Mouse (Mus musculus) left cerebral cortex, adult 8-10 months (tissue): ENCODE measurements at regions not wholly inside any gene's neighbourhood (a gene's known extent, or its start where the extent isn't known, plus 50 kb on each side); places are given as distances from the start of the nearest gene placed in this dataset.
"Not testable (repeated sequence)": the region's sequence is repeated elsewhere in the genome, so short reads cannot be mapped to it uniquely, and the experiment has no call there.

Source experiments
- DNase-seq, 2 experiments: peaks; one replicate each; pipeline ENCODE4 v3.0.0; 2022; ENCODE audit warnings: low spot score in 2 of 2

DNA sequence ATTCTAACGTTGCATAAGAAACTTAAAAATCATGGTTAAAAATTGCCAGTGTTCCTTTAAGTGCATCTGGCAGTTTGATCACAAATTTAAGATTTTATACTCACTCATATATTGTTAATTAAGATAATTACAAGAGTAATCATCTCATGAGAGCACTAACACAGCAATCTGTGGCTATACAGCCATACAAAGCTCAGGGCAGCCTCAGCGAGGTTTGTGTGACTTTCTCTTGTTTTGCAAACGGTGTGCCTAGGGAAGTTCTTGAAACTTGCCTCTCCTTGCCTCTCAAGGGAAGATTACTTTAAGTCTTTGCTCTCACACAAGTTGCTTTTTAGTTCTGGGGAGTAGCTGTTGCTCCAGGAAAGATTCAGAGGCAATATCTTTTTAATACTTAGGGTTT lies 58.1 kb upstream of the Slc1a4 start:
- DNase-seq, result no peak

DNA sequence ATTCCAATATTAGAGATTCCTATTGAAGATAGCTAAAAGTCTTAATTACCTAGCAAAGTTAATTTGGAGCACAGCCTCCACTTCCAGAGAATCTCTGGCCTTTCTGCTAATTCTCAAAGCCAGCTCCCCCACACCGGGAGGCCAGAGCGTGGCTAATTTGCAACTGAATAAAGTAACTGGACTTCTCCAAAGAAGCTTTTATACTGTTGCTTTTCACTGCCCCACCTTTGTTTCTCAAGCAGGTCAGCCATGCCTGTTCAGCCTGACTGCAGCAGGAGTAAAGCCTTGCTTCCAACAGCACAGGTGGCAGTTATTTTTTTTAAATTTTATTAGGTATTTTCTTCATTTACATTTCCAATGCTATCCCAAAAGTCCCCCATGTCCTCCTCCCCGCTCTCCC lies 60.8 kb upstream of the Slc1a4 start:
- not testable (repeated sequence) for DNase-seq

DNA sequence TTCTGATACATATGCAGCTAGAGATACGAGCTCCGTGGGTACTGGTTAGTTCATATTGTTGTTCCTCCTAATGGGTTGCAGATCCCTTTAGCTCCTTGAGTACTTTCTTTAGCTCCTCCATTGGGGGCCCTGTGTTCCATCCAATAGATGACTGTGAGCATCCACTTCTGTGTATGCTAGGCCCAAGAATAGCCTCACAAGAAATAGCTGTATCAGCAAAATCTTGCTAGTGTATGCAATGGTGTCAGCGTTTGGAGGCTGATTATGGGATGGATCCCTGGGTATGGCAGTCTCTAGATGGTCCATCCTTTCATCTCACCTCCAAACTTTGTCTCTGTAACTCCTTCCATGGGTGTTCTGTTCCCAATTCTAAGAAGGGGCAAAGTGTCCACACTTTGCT lies 61.3 kb upstream of the Slc1a4 start:
- not testable (repeated sequence) for DNase-seq

DNA sequence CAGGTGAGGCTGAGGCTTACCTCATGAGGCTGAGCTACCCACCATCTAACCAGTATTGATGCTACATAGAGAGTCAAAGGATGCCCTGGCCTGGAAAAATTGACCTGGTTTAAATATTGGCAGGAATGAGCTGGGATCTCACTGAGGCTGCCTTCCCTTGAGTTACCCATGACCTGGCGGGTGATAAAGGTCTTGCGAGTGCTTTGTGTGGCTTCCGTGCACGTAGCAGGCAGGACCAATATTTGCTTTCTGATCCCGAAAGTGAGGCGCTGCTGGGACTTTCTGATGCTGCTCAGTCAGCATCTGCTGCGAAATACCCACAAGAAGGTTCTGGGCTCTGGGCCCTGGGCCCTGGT lies 63.3 kb upstream of the Slc1a4 start:
- DNase-seq, result no peak

DNA sequence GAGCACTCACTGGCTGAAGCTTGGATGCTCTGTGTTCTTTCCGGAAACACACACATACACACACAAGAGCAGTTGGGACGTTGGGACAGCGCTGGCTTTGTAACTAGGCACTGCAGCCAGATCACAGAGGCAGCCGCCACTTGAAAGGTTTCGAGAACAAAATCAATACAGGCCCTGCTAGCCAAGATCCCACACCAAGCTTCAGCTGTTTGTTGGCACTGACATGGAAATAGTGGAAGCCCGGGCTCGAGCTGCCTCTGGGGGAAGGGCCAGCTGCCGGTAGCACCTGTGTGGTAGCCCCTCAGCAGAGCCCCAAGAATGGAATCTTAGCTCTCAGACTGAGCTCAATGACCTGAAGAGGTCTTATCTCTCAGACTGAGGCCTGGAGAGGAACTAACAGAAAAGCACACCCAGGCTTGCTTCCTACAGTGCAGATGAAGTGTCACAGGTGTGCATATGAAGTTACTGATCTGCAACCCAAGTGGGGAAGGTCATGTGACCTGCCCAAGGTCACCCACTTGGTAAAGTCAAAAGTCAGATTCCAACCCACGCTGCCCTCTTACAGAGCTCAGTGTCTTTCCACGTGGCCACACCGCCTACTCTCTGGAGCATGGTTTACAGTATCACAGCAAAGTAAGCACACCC lies 63.8 kb upstream of the Slc1a4 start:
- DNase-seq, result peak in 1 of 2 experiments; percentile 61

DNA sequence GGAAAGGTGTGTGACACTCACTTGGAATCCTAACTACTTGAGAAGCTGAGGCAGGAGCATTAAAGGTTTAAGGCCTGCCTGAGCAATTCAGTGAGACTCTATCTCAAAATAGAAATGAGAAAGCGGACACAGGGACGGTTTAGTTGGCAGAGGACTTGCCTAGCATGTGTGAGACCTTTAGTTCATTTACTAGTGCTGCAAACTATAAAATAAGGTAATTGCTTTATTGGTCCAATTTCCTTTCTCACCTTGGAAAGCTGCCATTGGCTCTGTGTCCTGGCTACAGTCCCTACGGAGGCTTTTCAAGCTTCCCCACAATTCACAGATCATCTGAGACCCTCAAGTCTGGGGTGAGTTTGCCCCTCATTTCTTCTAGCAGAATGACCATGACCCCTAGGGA lies 64.4 kb upstream of the Slc1a4 start:
- DNase-seq, result no peak

DNA sequence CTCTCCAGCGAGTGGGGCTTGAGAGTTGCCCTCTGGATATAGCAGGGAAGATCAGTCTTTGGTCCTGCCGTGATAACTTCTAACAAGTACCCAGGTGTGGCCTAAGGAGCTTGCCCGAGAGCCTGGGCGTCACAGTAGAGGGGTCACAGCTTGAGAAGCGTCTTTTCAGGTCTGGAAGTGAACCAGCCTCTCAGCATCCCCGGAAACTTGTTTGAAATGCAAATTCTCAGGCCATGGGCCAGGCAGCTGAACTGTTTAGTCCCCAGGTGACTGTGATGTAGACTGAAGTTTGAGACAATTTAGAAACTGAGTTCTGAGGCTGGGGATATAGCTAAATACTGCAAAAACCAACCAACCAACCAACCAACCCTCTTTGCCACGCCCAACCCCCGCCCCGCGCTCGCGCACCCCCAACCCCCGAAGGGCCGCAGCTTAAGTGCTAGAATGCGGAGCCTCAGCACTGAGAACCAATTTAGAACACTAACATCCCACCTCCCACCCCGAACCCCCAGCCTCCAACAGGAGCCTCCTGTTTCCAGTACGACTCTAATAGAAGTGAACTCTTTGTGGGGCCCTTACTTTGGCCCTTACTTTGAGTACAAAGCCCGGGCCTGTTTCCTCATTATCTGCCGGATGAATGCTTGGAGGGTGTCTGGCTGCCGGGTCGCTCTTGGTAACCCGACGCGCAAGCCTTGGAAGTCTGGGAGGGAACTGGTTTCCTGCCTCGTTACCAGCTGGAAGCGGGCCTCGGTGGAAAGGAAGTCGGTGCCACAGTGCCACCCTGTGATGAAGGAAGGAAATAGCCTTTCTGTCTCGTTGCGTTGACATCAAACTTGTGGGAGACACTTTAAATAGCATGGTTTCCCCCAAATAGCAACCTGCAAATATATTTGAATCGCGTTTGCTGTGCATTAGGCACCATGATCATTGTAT lies 68.1 kb upstream of the Slc1a4 start:
- DNase-seq, result peak; percentile 53 to 55

DNA sequence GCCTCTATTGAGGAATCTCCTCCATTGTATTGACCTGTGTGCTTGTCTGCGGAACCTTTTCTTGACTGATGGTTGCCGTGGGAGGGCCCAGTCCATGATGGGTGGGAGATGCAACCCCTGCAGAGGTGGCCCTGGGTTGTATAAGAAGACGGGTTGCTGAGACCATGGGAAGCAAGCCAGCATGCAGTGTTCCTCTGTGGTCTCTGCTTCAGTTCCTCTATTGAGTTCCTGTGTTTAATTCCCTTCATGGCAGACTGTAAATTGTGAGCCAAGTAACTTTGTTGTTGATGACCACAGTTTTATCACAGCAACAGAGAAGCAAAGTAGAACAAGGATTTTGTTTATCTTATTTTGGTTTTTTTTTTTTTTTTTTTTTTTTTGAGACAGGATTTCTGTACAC lies 70.9 kb upstream of the Slc1a4 start:
- DNase-seq, result no peak

DNA sequence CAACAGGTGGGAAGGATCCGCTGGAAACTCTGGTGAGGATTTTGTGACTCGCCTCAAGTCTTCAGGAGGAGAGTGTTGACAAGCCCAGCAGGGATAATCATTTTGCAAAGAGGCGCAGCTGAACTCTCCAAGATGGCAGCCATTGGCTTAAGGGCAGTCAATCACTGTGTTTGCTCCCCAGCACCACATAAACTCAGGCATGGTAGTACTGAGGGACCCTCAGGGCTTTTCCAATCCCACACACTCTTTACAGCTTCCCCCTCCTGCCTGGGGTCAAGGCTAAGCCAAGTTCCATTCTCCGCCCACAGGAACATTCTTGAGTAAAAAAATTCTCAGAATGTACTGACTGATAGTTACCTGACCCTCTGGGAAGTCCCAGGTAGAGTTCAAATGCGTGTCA lies 72.0 kb upstream of the Slc1a4 start:
- no peak for DNase-seq

DNA sequence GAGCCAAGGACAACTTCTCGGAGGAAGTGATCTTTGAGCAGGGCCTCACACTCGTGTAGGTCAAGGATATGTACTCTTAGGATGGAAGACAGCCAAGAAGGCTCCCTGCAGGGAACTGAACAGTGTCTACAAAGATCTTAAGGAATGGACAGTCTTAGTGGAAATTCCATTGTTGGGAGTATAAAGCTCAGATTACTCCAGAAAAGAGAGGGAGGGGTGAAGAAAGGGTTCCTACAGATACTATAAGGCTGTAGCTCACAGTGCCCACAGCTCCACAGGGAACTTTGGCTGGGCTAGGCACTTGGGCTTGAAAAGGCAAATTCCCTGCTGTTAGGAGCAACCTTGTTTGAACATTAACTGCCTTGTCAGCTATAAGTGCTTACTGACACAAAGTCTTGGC lies 85.6 kb upstream of the Slc1a4 start:
- DNase-seq, result no peak

DNA sequence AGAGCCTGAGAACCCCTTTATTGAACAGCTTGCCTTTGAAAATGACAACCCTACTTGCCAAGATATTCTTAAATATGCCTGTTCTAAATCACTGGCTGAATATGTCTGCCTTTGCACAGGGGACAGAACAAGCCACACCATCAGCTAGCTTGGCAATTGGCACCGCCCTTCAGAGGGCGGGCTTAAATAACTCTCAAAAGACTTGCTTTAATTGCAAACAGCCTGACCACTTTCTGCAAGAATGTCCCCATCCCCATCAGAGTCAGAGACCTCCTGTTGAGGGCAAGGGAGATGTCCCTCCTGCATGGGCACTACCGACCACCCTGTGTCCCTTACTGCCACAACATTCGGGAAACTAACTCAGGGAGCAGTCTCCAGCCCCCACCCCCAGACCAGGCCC lies 88.4 kb upstream of the Slc1a4 start:
- no peak for DNase-seq

DNA sequence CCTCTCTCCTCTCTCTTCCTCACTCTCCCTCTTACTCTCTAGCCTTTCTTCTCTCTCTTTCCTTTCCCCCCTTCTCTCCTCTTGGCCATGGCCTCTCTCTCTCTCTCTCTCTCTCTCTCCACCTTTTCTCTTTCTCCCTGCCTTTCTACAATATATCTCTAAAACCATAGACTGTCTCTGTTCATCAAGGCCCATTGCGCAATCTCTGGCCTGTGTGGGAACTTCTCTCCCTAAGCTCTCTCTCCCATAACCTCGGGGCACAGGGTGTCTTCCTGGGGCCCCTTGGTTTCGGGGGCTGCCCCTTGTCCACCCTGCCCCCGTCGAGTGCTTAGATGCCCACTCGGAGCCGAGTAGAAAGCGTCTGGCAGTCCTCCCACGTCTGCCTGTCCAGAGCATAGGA lies 103.5 kb upstream of the Slc1a4 start:
- DNase-seq, result no peak

DNA sequence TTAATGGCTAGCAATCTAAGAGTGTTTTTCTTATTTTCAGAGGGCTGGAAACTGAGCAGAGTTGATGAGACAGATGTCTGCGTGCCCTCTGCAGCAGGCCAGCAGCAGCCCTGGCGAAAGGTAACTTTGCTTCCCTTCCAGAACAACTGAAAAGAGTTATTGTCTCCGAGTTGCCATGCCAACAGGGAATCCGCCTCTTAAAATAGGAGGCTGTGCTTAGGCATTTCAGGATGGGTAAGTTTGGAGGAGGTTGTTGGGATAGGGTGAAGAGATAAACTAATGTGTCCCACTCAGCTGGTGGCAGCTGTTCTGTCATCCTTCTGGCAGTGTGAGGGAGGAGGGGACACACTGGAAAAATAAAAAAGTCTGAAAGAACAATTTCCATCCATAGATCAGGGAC lies 100.6 kb upstream of the Sertad2 start:
- no peak for DNase-seq

DNA sequence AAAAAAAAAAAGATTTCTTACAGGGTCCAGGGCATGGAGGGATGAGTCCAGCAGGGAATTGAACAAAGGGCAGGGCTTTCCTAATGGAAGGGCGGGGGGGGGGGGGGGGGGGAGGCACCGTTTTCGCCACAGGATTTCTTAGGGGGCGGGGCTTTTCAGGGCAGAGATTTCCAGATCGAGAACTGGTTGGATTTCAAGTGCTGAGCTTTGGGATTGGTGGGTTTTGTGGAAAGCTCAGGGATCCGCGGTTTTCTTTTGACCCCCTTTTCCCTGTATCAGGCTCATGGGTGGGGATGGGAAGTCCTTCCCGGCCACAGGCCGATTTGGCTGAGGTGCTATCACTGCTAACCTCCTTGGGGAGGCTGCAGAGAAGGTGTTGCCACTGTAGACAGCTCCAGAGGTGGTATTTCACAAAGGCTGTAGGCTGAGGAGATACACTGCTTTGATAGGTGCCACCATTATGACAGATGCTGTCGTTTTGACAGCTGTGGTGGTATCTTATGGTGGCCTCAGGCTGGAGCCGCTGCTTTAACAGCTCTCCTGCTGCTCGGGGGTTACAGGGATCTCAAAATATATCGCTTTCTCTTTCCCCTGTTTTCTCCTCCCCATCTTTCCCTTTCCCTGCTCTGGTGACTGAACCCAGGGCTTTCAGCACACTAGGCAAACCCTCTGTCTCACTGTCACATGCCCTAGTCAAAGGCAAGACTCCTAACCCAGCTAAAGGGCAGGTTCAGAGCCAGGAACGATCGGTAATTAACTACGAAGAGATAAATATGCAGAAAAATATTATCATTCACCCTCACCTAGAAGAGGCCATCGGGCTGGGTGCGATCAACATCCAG lies 97.8 kb upstream of the Sertad2 start:
- no peak for DNase-seq

DNA sequence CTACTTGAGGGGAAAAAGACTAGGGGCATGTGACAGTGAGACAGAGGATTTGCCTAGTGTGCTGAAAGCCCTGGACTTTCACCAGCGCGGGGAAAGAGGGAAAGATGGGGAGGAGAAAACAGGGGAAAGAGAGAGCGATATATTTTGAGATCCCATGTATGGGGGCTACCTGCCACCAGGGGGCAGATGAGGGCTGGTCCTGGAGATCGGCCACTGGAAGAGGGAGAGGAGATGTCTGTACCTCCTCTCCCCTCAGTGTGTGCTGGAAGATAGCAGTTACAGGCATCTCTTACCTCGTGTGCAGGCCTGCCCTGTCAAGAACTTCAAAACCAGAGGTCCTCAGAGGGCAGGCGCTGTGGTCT lies 97.2 kb upstream of the Sertad2 start:
- peak in 1 of 2 experiments; percentile 37 for DNase-seq

DNA sequence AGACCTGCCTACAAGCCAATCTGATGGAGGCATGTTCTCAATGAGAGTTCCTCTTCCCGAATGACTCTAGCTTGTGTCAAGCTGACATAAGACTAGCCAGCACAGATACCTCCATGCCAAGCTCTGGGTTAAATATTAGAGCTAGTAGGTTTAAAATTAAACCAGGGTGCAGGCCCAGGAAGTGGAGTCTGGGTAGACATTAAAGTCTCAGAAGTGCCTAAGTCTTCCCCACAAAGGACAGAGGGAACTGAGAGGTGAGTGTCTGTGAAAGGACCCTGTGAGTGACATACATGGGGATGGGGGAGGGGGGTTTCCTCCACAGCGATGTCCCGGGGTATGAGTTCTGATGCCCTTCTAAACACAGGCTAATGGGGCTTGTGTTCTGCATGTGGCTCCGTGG lies 90.2 kb upstream of the Sertad2 start:
- no peak for DNase-seq

DNA sequence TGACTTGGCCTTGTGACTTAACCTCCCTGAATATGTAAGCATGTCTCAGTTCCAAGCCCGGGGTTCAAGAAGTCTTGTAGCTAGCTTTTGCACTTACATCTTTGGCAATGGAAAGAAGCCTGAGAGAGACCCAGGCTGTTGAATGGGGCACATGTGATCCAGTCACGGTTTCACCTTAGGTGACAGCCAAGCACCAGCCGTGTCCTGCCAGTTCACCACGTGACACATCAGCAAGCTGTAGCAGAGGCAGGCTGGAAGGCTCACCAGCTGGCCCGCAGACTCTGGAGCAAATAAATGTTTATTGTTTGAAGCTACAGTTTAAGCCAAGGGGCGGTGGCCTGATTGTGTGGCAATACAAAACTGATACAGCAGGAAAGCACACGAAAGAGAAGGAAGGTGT lies 89.3 kb upstream of the Sertad2 start:
- DNase-seq, result no peak

DNA sequence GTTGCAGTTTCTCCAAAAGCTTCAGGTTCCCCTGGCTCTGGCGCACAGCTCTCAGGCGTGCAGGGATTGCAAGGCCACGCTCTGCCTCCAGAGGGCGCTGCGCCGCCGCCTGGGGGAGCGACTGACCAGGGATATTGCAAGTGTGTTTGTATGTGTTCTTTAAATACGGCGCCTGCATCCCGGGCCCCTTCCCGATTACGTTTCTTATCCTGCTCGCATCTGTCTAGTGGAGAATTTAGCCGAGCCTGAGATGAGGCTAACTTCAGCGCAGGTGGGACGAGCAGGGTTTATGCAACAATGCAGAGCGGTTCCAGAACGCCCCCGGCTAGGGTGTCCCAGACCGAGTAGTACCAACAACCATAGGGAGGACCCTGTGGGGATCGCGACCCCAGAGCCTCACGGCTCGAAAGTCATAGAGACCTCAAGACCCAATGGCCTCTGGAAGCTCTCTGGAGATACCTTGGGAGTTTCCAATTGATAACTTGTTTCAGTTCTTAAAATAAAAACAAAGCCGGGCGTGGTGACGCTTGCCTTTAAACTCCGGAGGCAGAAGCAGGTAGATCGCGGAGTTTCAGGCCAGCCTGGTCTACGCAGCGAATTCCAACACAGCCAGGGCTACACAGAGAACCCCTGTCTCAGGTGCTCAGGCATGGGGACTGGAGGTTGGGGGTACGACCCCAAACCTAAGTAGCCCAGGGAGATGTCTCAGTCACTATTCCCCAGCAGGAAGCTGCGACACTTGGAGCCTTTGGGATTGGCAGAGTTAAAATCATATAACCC lies 87.8 kb upstream of the Sertad2 start:
- peak; percentile 54 to 89 for DNase-seq

DNA sequence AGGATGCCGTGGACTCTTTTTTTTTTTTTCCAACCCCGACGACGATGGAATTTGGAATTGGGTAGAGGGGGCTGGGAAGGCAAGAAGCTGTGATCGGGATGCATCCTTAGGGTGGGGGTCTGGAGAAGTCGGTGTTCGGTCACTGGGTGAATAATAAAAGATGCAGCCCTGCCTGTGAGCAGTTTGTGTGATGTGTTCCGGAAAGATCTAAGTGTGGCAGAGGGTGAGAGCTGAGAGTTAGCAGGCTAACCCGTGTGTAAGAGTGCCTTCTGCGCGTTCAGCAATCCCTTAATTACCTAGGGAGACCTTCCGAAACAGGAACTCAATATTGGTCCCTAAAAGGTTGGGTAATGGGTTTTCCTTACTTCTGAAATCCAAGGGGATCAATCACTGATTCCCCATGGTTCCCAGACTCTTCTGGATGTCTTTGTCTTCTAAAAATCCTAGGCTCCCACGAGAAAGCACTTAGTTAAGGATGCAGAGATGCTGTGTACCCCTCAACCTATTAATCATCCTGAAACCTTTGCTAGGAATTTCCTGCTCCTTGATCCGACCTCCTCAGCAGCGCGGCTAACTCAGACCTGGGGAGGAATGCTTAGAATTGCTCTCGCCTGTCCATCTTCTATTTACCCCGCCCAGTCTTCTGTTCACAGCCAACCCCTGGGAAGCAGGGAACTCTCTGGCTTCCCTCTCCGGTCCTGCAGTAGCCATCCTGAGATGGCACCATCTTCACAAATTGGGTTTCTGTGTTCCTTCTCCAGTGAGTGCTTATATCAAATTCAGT lies 87.0 kb upstream of the Sertad2 start:
- DNase-seq, result no peak

DNA sequence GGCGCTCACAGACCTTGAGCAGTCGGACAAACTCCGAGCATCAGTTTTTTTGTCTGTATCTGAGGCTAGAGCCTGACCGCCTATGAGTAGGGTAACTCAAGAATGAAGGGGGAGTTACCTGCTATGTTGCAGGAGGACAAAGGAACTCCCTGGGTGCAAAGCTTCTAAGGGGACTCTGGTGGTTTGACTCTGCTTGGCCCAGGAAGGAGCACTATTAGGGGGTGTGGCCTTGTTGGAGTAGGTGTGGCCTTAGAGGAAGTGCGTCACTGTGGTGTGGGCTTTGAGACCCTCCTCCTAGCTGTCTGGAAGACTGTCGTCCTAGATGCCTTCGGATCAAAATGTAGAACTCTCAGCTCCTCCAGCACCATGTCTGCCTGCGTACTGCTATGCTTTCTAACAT lies 83.9 kb upstream of the Sertad2 start:
- no peak for DNase-seq

DNA sequence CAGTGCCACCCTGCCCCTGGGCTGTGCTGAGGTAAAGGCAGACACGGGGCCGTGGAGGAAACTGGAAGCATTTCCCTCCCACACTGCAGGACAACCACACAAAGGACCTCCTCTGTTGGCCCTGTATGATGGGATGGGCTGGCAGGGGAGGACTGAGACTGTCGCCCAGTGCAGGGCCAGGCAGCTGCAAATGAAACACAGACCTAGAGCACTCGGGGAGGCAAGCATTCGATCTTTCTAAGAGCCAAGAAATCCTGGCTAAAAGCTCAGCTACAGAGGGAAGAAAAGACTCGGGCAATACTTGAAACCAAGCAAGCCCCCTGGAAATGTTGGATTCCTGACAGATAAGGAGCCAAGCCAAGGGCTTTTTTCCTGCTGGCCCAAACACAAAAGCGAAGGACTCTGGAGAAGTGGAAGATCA lies 82.5 kb upstream of the Sertad2 start:
- DNase-seq, result peak in 1 of 2 experiments; percentile 43
